Mouse (Mus musculus) cerebellum, adult 8-10 months (tissue): ENCODE data around the gene Slc37a3.
A peak's percentile ranks its signal among the peaks of the same experiment; 100 is the strongest.
"Not testable (repeated sequence)": the region's sequence is repeated elsewhere in the genome, so short reads cannot be mapped to it uniquely, and the experiment has no call there.

Experiments used
- DNase-seq: peaks from one replicate; pipeline ENCODE4 v3.0.0; 2022

The Slc37a3 gene

DNA sequence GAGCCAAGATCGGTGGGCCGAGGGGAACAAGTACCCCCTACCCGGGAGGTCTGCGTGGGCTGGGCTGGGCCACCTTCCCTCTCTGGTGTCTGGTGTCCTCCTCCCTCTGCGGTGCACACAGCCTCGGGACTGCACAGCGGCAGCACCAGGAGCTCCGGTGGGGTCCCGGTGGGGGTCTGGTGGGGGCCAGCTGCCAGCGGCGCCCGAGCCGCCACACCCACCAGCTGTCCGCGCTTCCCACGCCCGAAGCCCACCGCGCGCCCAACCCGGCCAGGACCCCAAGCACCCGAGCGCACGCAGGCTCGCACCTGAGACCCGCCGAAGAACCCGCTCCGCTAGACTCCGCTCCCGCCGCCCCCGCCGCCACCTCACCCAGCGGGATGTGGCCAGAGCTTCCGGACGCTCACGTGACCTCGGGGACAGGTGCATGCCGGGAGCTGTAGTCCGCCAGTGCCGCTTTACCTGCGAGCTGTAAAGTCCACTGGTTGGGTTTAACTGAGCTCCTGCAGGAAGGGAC lies at the start of gene Slc37a3:
Gene Slc37a3 (minus strand): TSS at position 365 of the 517 bp plus-strand sequence.
- peak; percentile 88 for DNase-seq

DNA sequence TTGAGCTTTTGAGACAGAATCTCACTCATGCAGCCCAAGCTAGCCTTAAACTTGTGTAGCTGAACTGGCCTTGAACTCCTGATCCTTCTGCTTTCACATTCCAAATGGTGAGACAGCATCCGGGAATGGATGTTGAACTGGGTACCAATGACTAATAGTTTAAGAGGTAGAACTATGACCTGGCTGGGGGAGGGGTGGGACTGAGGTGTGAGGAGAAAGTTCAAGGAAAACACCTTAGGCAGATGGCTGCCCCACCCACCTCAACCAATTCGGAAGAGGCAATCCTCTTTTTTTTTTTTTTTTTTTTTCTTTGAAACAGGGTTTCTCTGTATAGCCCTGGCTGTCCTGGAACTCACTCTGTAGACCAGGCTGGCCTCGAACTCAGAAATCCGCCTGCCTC lies 49.2 kb upstream of the Slc37a3 start:
- no peak for DNase-seq

DNA sequence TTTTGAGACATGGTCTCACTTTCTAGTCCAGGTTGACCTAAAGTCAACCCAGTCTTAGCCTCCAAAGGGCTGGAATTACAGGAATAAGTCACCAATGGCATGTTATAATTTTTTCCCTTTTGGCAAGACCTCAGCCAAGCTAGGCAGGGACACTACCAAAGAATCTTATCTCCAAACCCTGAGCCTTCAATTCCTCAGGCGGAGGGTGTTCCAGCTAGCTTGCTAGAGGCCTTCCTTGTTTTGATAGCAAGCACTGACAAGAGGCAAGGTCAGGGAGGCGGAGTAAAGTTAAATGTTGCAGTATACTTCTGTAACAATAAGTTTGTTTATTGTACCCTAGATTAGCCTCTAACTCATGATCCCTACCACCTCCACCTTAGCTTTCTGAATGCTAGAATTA lies 47.7 kb upstream of the Slc37a3 start:
- DNase-seq, result no peak

DNA sequence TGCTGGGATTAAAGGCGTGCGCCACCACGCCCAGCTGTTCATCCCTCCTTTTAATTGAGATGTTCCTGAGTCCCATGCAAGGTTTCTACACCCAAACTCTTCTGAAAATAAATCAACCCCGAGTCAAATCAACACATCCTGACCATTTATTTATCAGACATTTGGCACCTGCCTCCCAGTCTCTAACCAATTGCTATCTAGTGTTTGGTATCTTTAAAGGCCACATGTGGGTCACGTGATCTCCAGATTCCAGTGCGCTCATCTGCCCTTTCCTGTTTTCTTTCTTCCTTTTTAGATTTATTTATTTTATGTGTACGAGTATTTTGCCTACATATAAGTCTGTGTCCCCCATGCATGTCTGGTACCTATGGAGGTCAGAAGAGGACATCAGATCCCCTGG lies 46.2 kb upstream of the Slc37a3 start:
- DNase-seq, result no peak

DNA sequence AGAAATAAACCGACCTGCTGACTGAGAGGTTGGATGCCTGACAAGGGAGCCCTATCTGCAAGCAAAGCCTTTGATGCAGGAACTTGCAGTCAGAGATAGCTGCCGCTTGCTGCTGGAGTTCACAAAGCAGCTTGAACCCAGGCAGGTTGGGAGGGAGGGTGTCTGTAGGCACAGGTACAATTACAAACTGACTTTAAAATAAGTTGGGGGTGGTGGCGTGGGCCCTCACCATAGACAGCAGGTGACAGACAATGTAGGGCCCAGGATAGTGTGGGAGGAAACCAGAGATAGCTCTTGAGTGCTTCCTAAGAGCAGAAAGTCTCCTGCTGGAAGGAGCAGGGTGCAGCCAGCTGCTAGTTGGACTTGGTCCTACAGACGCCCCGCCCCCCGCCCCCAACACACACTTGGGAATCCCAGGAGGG lies 45.7 kb upstream of the Slc37a3 start:
- no peak for DNase-seq

DNA sequence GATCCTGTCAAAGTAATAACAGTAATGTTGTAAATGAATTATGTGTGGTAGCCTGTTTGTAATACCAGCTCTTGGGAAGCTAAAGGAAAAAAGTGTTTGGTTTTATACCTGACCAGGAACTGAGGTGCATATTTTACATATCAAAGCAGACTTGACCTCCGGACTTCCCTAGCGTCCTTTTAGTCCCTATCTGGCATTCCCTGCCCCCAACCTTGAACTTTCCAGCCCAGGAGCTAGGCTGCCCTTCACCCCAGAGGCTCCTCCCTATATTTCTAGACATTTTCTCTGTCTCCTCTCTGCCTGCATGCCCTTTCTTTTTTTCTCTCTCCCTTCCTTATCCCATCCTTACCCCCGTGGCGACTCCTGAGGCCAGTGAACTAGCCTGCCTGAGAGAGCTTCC lies 43.4 kb upstream of the Slc37a3 start:
- DNase-seq, result no peak

DNA sequence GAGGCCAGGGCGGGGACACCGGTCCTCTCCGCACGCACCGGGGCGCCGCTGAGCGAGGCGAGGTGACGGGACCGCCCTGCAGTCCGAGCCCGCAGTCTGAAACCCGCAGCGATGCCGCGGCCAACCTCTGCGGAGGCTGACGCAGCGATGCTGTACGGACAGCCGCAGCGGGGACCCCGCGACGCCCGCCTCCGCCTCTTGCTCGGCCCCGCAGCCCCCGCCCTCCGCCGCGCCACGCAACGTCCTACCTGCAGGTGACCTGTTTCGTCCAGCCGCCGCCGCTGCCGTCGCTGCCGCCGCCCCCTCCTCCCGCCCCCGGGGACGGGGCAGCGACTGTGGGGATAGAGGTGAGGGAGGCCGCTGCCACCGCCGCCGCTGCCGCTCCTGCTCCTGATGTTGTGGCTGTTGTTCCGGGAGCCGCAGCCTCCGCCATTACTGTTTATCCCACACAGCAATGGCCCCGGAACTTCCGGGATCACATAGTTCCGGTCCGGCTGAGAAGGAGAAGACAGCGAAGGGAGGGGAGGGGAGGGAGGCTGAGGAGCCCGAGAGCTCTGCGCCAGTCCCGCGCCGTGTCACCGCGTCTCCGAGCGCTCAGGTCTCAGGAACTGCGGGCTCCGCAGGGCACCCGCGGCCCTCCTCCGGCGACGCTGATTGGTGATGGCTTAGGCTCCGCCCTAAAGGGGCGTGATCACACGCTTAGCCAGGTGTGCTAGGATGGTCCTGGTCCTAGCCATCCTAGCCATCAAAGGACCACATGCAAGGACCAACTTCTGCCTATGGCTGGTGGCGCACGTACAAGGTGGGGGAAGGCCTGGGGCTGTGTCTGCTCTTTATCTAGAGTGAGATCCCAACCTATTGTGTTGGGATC lies 42.6 kb upstream of the Slc37a3 start, which contains the start of gene Mkrn1:
Gene Mkrn1 (minus strand): TSS at position 612 of the 871 bp plus-strand sequence.
- peak; percentile 88 for DNase-seq

DNA sequence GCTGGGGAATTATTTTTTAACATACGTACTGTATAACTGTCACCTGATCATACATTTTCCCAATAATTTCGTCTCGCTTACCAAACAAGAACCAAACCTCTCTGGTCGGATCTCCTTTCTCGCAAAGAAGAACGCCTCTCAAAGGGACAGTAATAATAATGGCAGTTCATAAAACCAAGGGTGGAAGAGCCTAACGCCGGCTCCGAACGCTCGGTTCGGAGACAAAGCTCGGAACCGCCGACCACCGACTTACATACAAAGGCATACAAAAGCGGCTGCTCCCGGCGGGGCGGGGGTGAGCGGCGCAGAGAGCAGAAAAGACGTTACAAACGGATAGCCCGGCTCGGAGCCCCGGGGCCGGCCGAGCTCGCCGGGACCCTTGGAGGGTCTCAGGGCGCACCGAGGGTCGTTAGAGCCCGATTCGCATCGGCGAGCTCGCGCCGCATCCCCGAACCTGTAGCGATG lies 41.9 kb upstream of the Slc37a3 start:
- DNase-seq, result no peak

DNA sequence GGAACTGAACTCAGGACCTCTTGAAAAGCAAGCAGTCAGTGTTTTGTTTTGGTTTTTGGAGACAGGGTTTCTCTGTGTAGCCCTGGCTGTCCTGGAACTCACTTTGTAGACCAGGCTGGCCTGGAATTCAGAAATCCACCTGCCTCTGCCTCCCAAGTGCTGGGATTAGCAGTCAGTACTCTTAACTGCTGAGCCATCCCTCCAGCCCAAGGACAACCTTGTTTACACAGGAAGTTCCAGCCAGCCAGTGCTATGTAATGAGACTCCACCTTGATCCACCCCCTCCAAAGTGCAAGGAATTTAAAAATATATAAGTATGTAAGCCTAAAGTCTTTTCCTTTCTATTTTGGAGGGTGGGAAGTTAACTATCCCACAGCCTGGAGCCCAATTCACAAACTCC lies 39.2 kb upstream of the Slc37a3 start:
- DNase-seq, result not testable (repeated sequence)

DNA sequence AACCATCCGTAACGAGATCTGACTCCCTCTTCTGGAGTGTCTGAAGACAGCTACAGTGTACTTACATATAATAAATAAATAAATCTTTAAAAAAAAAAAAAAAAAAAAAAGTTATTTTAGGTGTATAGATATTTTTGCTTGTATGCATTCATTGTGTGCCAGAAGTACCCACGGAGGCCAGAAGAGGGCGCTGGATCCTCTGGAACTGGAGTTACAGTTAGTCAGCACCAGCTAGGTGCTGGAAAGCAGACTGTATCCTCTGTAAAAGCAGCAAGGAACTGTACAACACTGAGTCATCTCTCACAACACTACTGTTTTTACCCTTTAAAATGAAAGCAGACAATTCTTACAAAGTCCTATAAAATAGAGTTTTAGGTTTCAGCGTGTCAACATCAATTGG lies 38.3 kb upstream of the Slc37a3 start:
- DNase-seq, result peak; percentile 64

DNA sequence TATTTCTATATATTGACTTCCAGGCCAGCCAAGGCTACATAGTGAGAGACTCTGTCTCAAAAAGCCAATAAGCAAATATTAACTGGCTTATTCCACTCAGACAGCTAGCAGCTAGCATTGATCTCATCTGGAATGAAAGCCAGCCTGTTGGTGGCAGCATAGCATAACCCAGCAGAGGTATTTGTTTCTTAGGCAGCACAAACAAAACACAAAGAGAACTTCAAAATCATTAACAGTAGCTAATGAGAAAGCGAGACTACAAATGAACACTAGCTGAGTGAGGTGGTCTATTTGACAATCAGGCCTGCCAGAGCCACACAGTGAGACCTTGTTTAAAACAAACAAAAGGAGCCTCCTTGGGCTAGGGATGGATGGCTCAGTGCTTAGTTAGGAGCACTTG lies 36.6 kb upstream of the Slc37a3 start:
- DNase-seq, result no peak

DNA sequence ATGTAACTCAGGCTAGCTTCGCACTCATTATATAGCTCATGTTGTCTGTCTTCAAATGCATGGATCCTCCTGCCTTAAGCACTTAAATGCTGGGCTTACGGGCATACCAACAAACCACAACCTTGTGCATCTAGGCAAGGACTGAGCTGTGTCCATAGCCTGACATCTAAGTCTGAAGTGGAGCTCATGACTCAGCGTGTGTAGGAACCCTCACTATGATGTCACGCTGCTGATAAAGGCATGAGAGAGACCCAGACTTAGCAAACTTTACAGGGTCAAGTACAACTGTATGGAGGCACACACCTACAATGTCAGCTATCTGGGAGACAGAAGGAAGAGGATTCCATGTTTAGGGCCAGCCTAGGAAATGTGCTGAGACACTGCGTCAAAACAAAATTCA lies 29.0 kb upstream of the Slc37a3 start:
- DNase-seq, result no peak

DNA sequence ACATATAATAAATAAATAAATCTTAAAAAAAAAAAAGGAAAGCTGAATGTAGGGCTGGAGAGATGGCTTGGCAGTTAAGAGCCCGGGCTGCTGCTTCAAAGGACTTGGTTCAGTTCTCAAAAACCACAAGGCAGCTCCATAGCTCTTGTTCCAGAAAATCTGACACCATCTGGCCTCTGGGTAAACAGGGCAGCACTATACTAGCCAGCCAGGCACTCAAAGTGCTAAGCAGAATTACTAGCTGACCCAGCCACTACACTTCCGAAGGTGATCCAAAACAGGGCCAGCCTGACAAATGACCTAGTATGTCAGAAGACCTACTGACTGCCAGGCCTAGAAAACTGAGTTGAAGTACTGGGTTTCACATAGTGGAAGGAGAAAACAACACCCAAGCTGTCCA lies 25.7 kb upstream of the Slc37a3 start:
- DNase-seq, result no peak

DNA sequence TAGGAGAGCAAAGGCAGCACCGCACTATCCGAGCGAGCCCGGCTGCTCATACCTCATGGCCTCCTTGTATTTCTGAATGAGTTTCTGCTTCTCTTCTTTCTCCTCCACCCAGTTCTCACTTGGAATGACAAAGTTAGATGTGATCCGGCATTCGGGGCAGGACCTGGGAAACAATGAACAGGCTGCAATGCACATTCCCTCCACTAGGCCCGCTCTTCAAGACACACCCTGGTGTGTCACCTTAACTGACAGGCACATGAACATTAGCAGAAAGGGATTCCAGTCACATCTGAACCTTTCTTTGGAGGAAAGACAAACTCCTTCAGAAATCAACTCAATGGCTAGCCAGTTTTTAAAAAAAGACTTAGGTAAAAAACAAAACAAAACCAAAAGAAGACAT lies 22.9 kb upstream of the Slc37a3 start:
- no peak for DNase-seq

DNA sequence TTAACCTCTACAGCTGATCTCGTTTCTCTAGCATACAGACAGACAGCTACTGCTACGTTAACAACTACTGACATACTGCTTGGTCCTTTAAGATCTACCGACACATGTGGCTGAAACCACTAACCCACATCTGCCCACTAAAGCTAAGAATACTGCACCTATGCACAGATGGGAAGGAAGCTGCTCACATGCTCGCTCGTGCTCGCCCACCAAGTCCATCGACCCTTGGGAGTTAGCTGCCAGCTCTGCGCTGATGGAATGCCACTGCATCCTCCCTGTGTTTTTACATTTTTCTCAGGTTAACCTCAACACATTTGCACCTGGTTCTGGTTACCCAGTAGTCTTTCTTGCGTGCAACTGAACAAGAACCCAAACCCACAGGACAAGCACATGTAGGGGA lies 20.9 kb upstream of the Slc37a3 start:
- no peak for DNase-seq

DNA sequence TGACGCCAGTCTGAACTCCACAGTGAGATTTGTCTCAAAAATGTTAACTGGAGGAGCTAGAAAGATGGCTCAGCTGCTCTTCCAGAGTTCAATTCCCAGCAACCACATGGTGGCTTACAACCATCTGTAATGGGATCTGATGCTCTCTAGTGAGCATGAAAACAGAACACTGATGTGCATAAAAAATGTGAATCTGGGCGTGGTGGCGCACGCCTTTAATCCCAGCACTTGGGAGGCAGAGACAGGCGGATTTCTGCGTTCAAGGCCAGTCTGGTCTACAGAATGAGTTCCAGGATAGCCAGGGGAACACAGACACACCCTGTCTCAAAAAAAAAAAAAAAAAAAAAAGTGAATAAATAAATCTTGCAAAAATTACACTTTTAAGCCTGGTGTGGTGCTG lies 19.6 kb upstream of the Slc37a3 start:
- no peak for DNase-seq

DNA sequence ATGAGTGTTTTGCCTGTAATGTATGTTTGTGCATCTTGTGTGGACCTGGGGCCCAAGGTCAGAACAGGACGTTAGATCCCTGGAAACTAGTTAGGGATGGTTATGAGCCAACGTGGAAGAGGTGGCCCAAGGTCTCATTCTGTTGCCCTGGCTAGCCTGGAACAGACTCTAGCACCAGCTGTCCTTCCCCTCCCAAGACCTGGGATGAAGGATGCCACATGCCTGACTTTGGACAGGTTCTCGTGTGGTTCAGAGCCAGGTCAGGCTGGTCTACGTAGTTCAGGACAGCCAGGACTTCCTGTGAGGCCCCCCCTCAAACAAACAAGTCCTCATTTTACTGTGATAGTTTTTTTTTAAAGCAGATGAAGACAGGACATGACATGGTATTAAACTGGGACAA lies 18.4 kb upstream of the Slc37a3 start:
- DNase-seq, result no peak

DNA sequence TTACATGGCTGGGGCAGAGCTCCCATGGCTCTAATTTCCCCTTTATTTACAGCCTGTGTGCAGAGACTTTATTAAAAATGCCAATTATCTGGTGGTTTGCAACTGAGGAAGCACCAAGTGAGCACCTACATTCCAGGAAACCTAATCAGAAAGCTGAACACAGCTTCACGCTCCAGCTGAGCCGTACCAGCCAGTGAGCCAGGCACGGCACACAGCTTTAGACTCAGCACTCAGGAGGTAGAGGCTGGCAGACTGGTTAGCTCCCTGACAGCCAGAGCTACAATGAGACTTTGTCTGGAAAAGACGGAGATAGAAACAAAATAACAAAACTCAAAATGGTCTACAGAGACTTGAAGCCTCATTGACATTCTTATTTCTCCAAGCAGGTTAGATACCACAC lies 18.0 kb upstream of the Slc37a3 start:
- no peak for DNase-seq

DNA sequence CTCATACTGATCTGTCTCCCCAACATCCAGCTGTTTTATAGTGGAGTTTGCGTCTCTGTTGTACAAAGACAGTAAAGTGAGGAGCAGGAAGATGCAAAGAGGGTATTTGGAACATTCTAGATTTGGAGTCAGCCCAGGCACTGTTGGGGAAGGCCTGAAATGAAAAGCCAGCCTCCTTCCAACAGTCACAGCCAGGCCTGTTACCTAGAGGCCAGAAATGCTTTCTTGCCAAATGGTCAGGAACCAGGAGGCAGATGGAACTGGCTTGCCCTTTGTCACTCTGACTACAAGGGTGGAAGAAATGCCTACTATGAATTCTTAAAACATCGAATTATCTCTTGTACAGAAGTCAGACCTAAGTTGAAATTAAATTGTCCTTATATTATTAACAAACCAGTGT lies 12.5 kb upstream of the Slc37a3 start:
- DNase-seq, result peak; percentile 27

DNA sequence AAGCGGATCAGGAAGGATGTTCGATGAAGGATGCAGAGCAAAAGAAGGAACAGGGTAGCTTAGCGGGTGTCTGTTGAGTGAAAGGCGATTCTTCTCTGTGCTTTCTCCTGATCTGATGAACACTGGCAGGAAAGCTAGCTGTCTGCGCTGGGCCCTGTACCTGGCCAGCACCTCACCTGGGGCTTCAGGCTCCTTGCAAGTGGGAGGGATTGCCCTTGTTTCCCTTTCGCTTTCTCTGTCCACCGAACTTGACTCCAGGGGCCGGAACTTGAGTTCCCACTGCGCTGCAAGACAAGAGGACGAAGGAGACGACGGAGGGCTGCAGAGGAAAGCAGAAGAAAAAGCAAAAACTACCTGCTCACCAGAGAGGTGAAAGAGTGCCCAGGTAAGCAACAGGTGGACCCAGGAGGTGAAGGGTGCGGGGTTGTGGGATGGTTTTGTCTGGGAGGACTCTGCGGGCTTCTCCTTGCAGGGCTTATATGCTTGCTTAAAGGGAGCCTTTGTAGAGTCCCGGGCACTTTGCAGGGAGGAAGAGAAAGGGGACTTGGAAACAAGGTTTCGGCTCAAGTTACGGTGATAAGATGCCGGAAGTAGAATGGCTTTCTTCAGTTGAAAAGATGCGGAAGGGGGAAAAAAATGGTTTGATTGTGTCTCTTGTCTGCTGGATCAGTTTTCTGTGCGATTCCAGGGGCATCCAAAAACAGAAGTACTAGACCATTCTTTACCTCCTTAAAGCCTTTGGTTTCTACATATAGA lies 3.8 kb upstream of the Slc37a3 start, which contains the start of gene Rab19:
Gene Rab19 (plus strand): TSS at position 51 of the 756 bp plus-strand sequence.
- no peak for DNase-seq

DNA sequence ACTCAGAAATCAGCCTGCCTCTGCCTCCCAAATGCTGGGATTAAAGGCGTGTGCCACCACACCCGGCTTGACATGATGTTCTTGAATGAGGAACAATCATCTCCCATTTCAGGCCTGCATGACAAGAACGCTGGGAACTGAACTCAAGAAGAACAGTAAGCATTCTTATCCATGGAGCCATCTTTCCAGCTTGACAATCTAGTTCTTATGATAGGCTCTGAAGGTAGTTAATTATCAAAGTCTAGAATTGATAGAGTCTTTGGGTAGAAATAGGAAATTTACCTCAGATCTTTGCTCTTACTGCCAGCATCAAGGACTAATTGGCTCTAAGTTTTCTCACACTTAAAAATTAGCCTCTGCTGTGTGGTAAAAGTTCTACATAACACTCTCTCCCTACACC lies 2.8 kb upstream of the Slc37a3 start:
- no peak for DNase-seq

DNA sequence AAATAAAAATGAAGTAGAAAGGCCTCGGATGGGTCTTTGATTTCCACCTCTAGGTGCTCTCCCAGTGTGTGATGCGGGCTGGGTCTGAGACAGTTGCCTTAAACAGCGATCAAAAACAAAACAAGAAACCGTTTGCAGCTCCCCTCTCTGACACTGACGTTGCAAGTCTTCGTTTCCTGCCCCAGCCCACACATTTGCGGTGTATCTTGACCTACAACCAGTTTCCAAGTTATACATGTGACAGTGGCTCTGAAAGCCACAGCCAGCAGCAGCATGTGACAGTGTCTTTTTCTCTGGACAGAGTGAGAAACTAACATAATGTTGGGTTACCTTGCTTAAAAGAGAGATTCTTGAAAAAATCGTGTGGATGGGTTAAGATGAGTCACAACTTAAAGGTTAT lies 2.3 kb upstream of the Slc37a3 start:
- DNase-seq, result no peak

DNA sequence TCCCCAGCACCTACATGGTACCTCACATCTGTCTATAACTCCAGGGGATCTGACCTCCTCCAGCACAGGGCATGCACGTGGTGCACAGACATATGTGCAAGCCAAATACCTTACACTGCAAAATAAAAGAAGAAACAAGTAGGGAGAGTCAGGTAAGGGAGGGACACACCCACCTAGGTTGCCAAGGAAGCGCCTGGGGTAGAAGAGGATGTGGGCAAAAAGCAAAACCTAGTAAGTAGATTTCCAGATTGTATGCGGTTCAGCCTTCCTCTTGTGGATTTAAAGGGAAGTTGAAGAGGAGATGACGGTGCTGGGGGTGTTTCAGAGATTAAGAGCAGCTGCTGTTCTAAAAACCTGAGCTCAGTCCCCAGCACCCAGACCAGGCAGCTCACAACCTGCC lies 1.7 kb upstream of the Slc37a3 start:
- no peak for DNase-seq
